Mouse (Mus musculus) forebrain, embryonic 16.5 days (tissue): Measurements from ENCODE around the gene Slc29a1. TPM values are rescaled to one million over a fixed set of nuclear protein-coding genes. Genes with fewer than 3 reads are reported as not detected.

Experiments used
- ATAC-seq: fragments of 200-750 bp; cut with Nextera tagmentation; 2 replicates; pipeline ENCODE4 v1.8.0; 2017; ENCODE audit warnings: mild to moderate bottlenecking, moderate library complexity
- H3K27ac ChIP-seq: fragments of 300-500 bp; sonication (generic); 2 replicates; pipeline ENCODE4 v1.5.1; 2014; ENCODE audit warnings: low read length, control low read depth
- H3K27me3 ChIP-seq: fragments of 300-500 bp; sonication (generic); replicated peaks from 2 replicates; pipeline ENCODE4 v1.6.1; 2014; ENCODE audit warnings: low read length; ENCODE audit not compliant: control insufficient read depth, insufficient read depth
- H3K36me3 ChIP-seq: fragments of 300-500 bp; sonication (generic); 2 replicates; pipeline ENCODE4 v1.6.1; 2014; ENCODE audit not compliant: control insufficient read depth, insufficient read depth
- H3K4me1 ChIP-seq: fragments of 300-500 bp; sonication (generic); replicated peaks from 2 replicates; pipeline ENCODE4 v1.6.1; 2014; ENCODE audit warnings: low read length; ENCODE audit not compliant: control insufficient read depth, insufficient read depth
- H3K4me2 ChIP-seq: fragments of 300-500 bp; sonication (generic); 2 replicates; pipeline ENCODE4 v1.6.1; 2014; ENCODE audit warnings: mild to moderate bottlenecking, low read length, control low read depth
- H3K4me3 ChIP-seq: fragments of 300-500 bp; sonication (generic); replicated peaks from 2 replicates; pipeline ENCODE4 v1.5.1; 2014; ENCODE audit warnings: mild to moderate bottlenecking, low read length, control low read depth
- H3K9ac ChIP-seq: fragments of 300-500 bp; sonication (generic); replicated peaks from 2 replicates; pipeline ENCODE4 v1.6.1; 2014; ENCODE audit warnings: low read depth, low read length, control low read depth
- H3K9me3 ChIP-seq: fragments of 300-500 bp; sonication (generic); 2 replicates; pipeline ENCODE4 v1.6.1; 2016; ENCODE audit warnings: low read length; ENCODE audit not compliant: control insufficient read depth
- WGBS: fragments of 180-500 bp; shearing (Covaris S2); extraction: QIAGEN DNeasy Blood & Tissue Kit; methylation state at CpG from one replicate; pipeline ENCODE4 v1.1.7; 2014; 5-methylcytosine and 5-hydroxymethylcytosine counted together
- polyA plus RNA-seq: library from polyadenylated mRNA; unstranded; fragments of >200 nt; fragmentation: Nextera tagmentation; extraction: Ambion mirVana; gene quantifications from 2 replicates; pipeline ENCODE4 v1.2.1, GENCODE M21; 2015

Gene Slc29a1
- polyA plus RNA-seq, 1 experiment from 2014 or later: 79.7 TPM

GRCm38 (mm10) chr17:45551816-45552451, 47.5 kb downstream of the Slc29a1 start:
- H3K9me3 ChIP-seq: no peaks in the 10 kb centered on the region
- no peak overlapping the region for H3K27ac ChIP-seq
- no peak overlapping the region for H3K4me2 ChIP-seq
- peaks cover 25% of the 10 kb centered on the region for H3K4me1 ChIP-seq
- H3K36me3 ChIP-seq: no peaks in the 10 kb centered on the region
- whole genome bisulfite sequencing: 2% methylated on average over 8 of the region's 8 CpGs
- H3K27me3 ChIP-seq: peaks cover 4% of the 10 kb centered on the region; the same call in 1 of the 2 replicates
- H3K4me3 ChIP-seq: no peak overlapping the region
- peak; percentile 16; the same call in 1 of the 2 replicates for ATAC-seq
- no peak overlapping the region for H3K9ac ChIP-seq

- ATAC-seq: no peak
- no peak overlapping the region for H3K9ac ChIP-seq
- no peaks in the 10 kb centered on the region; the same call in 1 of the 2 replicates for H3K27me3 ChIP-seq
- no peak overlapping the region for H3K4me3 ChIP-seq
- H3K4me1 ChIP-seq: peaks cover 22% of the 10 kb centered on the region
- 49% methylated on average over 7 of the region's 7 CpGs for WGBS
- H3K4me2 ChIP-seq: no peak overlapping the region
- H3K27ac ChIP-seq: no peak overlapping the region
- peaks cover 4% of the 10 kb centered on the region for H3K36me3 ChIP-seq
- no peaks in the 10 kb centered on the region for H3K9me3 ChIP-seq
Measured at GRCm38 (mm10) chr17:45551249-45551796, 48.1 kb downstream of the Slc29a1 start.

- ATAC-seq: no peak
- Histone ChIP-seq H3K9ac (no peak overlapping the region; the same call in 1 of the 2 replicates), H3K9me3 (no peaks in the 10 kb centered on the region), H3K27ac (no peak overlapping the region), H3K4me1 (peaks cover 26% of the 10 kb centered on the region), H3K27me3 (peaks cover 9% of the 10 kb centered on the region; the same call in 1 of the 2 replicates), H3K4me2 (peak overlapping the region; percentile 75; the same call in 1 of the 2 replicates), H3K36me3 (peaks cover 7% of the 10 kb centered on the region), H3K4me3 (no peak overlapping the region; the same call in 1 of the 2 replicates)
- 30% methylated on average over 5 of the region's 5 CpGs for WGBS
Measured at GRCm38 (mm10) chr17:45550253-45550652, 49.2 kb downstream of the Slc29a1 start.

- peak; percentile 64 for ATAC-seq
- Histone ChIP-seq H3K27ac (peak within 1 kb of the TSS; percentile 91), H3K9me3 (no peaks in the 10 kb centered on the region), H3K36me3 (peaks cover 10% of the 10 kb centered on the region), H3K4me1 (peaks cover 32% of the 10 kb centered on the region), H3K4me2 (peak within 1 kb of the TSS; percentile 75), H3K9ac (peak within 1 kb of the TSS; percentile 100), H3K4me3 (peak within 1 kb of the TSS; percentile 90), H3K27me3 (peaks cover 10% of the 10 kb centered on the region; the same call in 1 of the 2 replicates)
- WGBS: under 1% methylated on average over 20 of the region's 29 CpGs
Measured at GRCm38 (mm10) chr17:45549617-45550181, 49.7 kb downstream of the Slc29a1 start, which contains the start of gene Tmem151b. TSS of gene Tmem151b (minus strand) at chr17:45549677.

- Histone ChIP-seq H3K4me2 (peak overlapping the region; percentile 75), H3K9me3 (no peaks in the 10 kb centered on the region), H3K4me3 (peak overlapping the region; percentile 90), H3K36me3 (peaks cover 12% of the 10 kb centered on the region), H3K9ac (peak overlapping the region; percentile 100), H3K27ac (peak overlapping the region; percentile 91), H3K4me1 (peaks cover 40% of the 10 kb centered on the region), H3K27me3 (peaks cover 10% of the 10 kb centered on the region; the same call in 1 of the 2 replicates)
- WGBS: 2% methylated on average over 39 of the region's 68 CpGs
- ATAC-seq: peak; percentile 68
Measured at GRCm38 (mm10) chr17:45548541-45549512, 50.6 kb downstream of the Slc29a1 start.

- Histone ChIP-seq H3K36me3 (peaks cover 12% of the 10 kb centered on the region), H3K27me3 (peaks cover 10% of the 10 kb centered on the region; the same call in 1 of the 2 replicates), H3K9me3 (no peaks in the 10 kb centered on the region), H3K27ac (no peak overlapping the region), H3K9ac (peak overlapping the region; percentile 3), H3K4me3 (peak overlapping the region; percentile 90), H3K4me1 (peaks cover 47% of the 10 kb centered on the region), H3K4me2 (peak overlapping the region; percentile 75)
- 80% methylated on average over 5 of the region's 5 CpGs for WGBS
- no peak for ATAC-seq
Measured at GRCm38 (mm10) chr17:45547461-45548190, 51.8 kb downstream of the Slc29a1 start.

- no peak overlapping the region for H3K9ac ChIP-seq
- peaks cover 12% of the 10 kb centered on the region for H3K36me3 ChIP-seq
- peaks cover 10% of the 10 kb centered on the region; the same call in 1 of the 2 replicates for H3K27me3 ChIP-seq
- WGBS: 79% methylated on average over 16 of the region's 16 CpGs
- ATAC-seq: no peak
- H3K27ac ChIP-seq: no peak overlapping the region
- no peak overlapping the region; the same call in 1 of the 2 replicates for H3K4me3 ChIP-seq
- H3K9me3 ChIP-seq: no peaks in the 10 kb centered on the region
- H3K4me2 ChIP-seq: peak overlapping the region; percentile 75
- H3K4me1 ChIP-seq: peaks cover 46% of the 10 kb centered on the region
Measured at GRCm38 (mm10) chr17:45546941-45547340, 52.5 kb downstream of the Slc29a1 start.

GRCm38 (mm10) chr17:45545278-45545961, 54.0 kb downstream of the Slc29a1 start:
- Histone ChIP-seq H3K9ac (no peak overlapping the region), H3K4me3 (no peak overlapping the region; the same call in 1 of the 2 replicates), H3K4me1 (peaks cover 45% of the 10 kb centered on the region), H3K27me3 (peaks cover 10% of the 10 kb centered on the region; the same call in 1 of the 2 replicates), H3K9me3 (no peaks in the 10 kb centered on the region), H3K27ac (no peak overlapping the region), H3K4me2 (peak overlapping the region; percentile 25), H3K36me3 (peaks cover 12% of the 10 kb centered on the region)
- ATAC-seq: no peak
- 13% methylated on average over 74 of the region's 74 CpGs for WGBS
